Mouse (Mus musculus) hindlimb bud, embryonic 11.5 days (tissue): ENCODE data around the gene Prdm2.

Experiments used
- DNase-seq: peaks from one replicate; pipeline ENCODE4 v3.0.0-alpha.2; 2012; ENCODE audit warnings: low read depth, low spot score; ENCODE audit errors: extremely low spot score

The Prdm2 gene

GRCm38 (mm10) chr4:143211584-143212340, 1.0 kb downstream of the Prdm2 start:
- DNase-seq: no peak

- DNase-seq: no peak
Observed at GRCm38 (mm10) chr4:143209997-143210396, 2.8 kb downstream of the Prdm2 start.

DNA sequence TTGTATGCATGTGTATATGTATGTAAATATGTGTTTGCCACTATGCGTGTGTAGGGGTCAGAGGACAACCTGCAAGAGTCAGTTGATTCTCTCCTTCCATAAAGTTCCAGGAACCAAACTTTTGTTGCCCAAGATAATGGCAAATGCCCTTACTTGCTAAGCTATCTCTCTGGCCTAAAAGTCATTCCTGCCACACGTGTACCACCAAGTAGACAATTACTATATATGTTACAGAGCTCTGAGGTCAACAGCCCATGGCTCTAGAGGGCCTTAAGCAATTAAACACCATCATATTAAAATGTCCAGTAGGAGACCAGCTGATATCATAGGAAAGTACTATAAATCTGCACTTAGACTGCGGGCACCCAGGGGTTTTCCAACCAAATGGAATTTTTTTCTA, 10.1 kb downstream of the Prdm2 start:
- DNase-seq: no peak

DNA sequence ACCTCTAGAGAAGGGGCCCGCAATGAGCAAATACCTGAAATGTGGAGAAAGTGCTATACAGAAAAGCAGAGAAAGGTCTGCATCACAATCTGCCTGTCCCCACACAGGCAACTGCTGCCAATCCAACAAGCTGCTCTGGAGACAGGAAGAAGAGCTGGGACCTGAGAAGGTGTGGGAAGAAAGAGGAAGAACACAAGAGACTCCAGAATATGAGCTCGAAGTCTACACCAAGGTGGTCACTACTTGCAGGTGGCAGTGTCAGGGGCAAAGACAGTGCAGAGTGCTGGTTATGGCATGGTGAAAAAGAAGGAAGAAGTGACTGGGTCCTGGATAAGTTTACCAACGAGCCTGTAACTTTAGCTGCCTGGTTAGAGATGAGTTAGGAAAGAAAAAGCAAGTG, 14.4 kb downstream of the Prdm2 start:
- DNase-seq: no peak

- DNase-seq: no peak
Observed at GRCm38 (mm10) chr4:143197845-143198356, 14.9 kb downstream of the Prdm2 start.

DNA sequence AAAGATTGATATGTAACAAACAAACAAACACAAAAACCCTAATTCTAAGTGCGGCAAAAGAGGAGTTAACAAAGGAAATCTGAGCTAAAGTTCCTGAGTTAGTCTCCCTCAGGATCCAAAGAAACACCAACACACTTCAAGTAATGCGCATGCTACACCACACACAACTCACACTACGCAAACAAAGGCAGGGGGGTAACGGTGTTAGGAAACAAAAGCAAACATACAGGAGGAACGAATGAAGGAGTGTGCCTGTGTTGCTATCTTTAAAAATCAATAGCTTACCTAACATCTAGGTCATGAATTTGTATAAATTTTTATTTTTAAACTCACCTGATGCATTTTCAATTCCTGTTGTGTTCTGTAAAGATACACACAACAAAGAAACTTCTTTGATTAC, 18.5 kb downstream of the Prdm2 start:
- DNase-seq: no peak

DNA sequence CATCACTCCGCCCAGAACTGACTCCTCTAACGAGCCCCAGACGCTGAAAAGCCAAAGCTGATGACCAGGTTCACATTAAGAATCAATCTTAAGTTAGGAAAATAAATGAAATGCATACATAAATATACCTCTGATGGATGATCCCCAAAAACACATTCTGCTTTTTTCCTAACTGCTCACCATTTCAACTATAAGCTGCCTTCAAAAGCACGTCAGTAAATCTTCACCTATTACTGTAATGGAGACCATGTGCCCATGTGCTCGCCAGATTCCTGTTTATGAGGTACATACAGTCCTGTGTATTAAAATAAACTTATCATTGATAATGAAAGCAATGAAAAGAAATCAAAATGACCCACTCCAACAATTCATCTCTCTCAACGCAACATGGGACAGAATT, 19.6 kb downstream of the Prdm2 start:
- peak; percentile 58 for DNase-seq

DNA sequence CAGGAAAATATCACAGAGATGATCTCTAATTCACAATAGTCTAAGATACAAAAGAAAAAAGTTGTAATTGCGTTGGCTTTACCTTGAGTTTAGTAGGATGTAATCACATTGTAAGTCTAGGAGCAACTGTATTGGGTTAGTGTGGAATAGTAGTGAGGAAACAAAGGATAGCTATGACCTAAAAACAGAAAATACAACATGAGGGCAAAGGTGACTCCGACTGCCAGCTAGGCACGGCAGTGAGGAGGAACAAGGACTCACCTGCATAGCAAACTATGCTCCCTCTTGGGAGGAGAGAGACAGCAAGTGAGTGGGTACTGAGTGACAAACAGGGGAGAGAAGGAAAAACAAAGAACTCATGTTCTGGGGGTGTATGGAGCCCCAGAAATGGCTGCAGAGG, 21.0 kb downstream of the Prdm2 start:
- DNase-seq: no peak

- DNase-seq: no peak
Observed at GRCm38 (mm10) chr4:143190657-143191056, 22.1 kb downstream of the Prdm2 start.

DNA sequence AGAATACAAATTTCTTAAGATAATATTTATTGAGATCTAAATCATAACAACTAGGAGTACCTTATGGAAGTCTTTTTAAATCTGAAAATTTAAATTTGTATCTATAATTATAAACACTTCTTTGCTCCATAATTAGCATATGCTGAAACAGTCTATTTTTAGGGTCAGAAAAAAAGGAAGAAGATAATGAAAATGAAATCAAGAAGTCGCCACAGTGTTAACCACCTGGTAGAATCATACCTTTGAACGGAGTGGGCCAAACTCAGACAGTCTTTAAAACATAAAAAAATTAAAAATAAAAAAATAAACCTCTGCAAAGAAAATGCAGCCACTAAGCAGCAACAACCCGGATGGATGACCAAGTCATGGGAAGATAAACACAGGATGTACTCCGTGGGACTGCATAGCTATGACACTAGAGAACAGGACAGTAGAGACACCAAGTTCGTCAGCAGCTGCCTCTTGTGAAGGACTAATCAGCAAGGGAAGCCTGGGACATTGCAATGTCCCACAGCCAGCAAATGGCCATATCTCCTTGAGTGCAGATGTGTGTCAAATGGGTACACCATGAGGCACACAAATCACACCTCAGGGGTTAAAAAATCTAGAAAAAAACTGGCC, 24.1 kb downstream of the Prdm2 start:
- no peak for DNase-seq

GRCm38 (mm10) chr4:143186066-143186465, 26.7 kb downstream of the Prdm2 start:
- DNase-seq: no peak

DNA sequence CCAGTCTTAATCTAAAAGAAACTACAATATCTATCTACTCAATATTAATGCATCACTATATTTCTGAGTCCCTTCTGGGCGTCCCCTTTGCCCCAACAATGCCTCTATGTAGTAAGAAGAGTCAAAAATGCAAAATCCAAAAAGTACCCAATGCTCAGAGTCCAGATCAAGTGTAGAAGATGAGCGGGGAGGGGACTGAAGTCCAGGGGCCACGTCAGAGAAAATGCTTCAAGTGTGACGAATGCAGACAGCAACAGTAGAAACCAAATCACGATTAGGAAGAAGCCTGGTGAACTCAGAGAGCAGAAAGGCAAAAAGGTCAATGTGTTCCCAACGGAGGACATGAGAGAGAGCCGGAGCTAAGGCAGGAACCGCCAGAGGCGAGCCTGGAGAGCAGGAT, 27.3 kb downstream of the Prdm2 start:
- no peak for DNase-seq

DNA sequence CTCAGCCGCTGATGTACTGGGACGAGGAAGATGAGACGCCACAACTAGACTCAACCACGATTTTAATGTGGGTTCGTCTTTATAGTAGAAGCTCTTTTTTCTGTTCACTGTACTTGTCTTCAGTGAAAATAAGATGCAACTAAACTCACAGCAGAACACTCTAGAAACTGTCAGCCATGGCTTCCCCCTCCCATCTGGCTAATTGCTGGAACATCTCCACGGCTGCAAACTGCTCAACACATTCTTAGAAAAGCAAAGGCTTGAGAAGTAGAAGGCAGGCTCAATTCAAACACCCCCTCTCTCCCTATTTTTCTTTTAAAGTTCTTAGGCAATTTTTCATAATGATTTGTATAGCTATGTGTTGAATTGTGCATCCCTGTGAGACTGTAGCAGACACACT, 29.7 kb downstream of the Prdm2 start:
- no peak for DNase-seq

- DNase-seq: no peak
Observed at GRCm38 (mm10) chr4:143180731-143181130, 32.1 kb downstream of the Prdm2 start.

DNA sequence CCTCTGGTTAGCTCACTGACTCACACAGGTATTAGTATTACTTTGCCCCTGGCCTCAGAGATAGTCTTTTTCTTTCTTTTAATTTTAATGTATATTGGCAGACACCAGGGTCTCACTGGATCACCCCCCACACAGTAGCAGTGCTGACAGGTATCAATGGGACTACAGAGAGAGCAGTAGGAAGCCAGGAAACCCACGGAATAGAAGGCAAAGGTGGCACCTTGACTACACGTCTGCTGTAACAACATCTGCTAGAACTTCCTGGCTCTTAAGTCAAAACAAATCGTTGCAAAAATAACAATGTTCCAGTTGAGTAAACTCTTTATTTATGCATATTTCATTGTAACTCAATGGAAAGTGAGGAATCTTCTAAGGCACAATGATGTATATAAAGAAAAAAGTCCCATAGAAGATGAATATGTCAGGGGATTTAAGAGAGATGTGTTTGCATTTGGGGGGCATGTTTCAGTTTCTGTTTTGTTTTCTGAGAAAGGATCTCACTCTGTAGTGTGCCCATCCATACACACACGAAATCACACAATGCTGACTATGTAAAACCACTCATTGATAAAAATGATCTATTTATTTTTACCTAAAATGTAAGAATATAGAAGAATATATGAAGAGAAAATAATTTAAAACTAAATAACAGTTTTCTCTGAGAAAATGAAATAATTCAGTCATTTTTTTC, 41.0 kb downstream of the Prdm2 start:
- no peak for DNase-seq

GRCm38 (mm10) chr4:143170290-143170689, 42.5 kb downstream of the Prdm2 start:
- DNase-seq: no peak

DNA sequence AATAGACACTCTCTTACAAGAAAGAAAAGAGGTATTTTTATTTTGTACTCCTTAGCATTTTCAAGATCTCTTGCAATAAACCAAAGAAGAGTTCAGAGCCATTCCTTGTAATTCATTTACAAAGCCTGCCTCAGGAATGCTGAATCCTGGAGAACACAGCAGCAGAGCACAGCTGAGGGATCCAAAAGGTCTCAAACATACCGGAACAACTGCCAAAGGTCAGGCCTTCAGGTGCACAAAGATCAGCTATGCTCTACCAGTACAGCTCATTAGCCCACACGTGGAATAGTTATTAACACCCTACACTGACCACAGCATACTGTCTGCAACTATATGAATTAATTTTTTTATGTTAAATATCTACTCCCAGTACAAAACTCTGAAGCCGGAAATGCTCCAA, 44.7 kb downstream of the Prdm2 start:
- DNase-seq: no peak

DNA sequence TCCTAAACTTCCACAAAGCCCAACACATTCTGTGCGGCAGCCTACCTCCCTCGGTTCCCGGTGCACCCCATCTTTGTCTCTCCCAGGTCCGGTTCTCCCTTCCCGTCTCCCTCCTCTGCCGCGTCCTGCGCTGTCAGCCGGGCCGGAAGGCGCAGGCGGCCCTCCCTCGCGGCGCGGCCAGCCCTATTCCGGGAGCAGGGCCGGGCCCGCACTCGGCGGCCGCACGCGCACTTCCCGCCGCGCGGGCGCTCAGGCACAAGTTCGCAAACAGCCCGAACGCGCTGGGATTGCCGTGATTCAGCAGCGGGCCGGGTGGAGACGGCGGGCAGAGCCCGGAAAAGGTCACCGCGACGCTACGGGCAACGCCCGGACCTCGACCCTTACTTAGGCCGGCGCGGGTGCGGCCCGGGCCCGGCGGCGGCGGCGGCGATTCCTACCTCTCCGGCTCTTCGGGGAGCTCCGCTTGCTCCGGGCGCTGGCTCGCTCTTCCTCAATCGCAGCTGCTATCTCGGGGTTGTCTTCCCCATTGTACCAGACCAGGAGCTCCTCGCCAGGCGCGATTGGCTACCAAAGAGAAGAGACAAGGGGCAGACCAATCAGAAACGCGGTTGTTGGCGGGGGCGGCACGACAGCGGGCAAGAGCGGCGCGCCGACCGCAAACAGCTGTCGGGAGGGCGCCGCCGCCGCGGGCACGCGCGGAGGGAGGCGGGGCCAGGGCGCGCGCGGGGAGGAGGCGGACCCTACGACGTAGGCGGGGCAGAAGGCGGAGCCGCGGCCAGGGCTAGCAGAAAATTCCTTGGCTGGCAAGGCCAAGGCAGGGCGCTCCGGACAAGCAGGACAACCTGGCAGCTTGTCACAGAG, 50.9 kb downstream of the Prdm2 start:
- DNase-seq: peak; percentile 77

- DNase-seq: no peak
Observed at GRCm38 (mm10) chr4:143160826-143161225, 52.0 kb downstream of the Prdm2 start.

DNA sequence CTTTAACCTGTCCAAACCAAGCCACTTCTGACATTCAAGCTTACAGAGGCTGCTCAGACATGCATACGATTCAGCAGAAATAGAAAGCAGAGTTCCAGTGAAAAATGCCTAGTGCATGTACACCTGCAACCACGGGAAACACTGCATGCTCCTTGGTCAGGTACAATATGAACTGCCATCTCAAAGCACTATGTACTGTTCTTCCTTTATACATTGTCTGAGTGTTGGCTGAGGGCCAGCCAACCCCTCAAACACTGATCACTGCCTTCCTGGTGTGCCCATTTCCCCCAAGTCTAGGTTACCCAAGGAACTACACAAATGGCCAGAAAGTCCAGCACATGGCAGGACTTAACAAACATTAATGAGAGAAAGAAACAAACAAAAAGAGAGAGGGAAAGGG, 53.5 kb downstream of the Prdm2 start:
- no peak for DNase-seq

DNA sequence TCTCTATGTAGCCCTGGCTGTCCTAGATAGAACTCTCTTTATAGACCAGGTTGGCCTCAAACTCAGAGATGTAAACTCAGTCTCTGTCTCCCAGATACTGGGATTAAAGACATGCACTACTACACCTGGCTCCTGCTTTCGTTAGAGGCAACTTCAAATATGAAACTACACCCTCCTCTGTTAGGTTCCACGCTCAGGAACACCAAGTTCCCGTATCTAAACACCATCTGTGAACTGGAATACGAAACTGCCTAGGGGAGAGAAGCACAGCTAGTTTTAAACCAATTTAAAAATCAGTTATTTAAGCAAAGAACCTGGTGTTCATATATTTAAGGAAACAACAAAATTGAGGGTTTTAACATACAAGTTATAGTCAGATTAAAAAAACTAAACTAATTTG, 56.9 kb downstream of the Prdm2 start:
- no peak for DNase-seq
